Mouse (Mus musculus): Measurements from ENCODE around the gene Ncl. TPM values are rescaled to one million over a fixed set of nuclear protein-coding genes. Genes with fewer than 3 reads are reported as not detected.
A peak's percentile ranks its signal among the peaks of the same experiment; 100 is the strongest.

Ncl gene
- polyA plus RNA-seq, 1 experiment from 2014 or later: 139 TPM

- H3K4me2 ChIP-seq (replicated peaks; ENCODE audit: low read depth, low read length): no peak overlapping the region
- ATAC-seq (no peak), DNase-seq (ENCODE audit: low spot score) (no peak)
- no peak for TF ChIP-seq EP300 (IDR thresholded peaks at IDR 0.05)
- TF ChIP-seq CTCF (IDR thresholded peaks at IDR 0.05): no peak
- H3K9me3 ChIP-seq (ENCODE audit: low read length): no peaks in the 10 kb centered on the region
- H3K4me1 ChIP-seq (ENCODE audit: insufficient read depth, low read depth, low read length): no peaks in the 10 kb centered on the region
- 84% methylated on average over 2 of the region's 3 CpGs for WGBS
- no peak overlapping the region for H3K9ac ChIP-seq (replicated peaks; ENCODE audit: low read depth)
- no peak overlapping the region for H3K27ac ChIP-seq (ENCODE audit: low read length)
- no peaks in the 10 kb centered on the region for H3K36me3 ChIP-seq (ENCODE audit: insufficient read depth, low read length)
- no peak overlapping the region for H3K4me3 ChIP-seq (ENCODE audit: low read depth, low read length)
- H3K27me3 ChIP-seq (replicated peaks; ENCODE audit: insufficient read depth, low read length): no peaks in the 10 kb centered on the region
Observed at GRCm38 (mm10) chr1:86399322-86399721, 40.1 kb upstream of the Ncl start.

- Histone ChIP-seq H3K9ac (replicated peaks; ENCODE audit: low read depth) (no peak overlapping the region), H3K27me3 (replicated peaks; ENCODE audit: insufficient read depth, low read length) (no peaks in the 10 kb centered on the region), H3K4me1 (ENCODE audit: insufficient read depth, low read depth, low read length) (no peaks in the 10 kb centered on the region), H3K36me3 (ENCODE audit: insufficient read depth, low read length) (no peaks in the 10 kb centered on the region), H3K9me3 (ENCODE audit: low read length) (no peaks in the 10 kb centered on the region), H3K4me3 (ENCODE audit: low read depth, low read length) (no peak overlapping the region), H3K4me2 (replicated peaks; ENCODE audit: low read depth, low read length) (no peak overlapping the region), H3K27ac (ENCODE audit: low read length) (0 out of 2 replicates have a peak overlapping the region, but pooled peaks have one; percentile 3)
- no peak for TF ChIP-seq EP300 (IDR thresholded peaks at IDR 0.05)
- TF ChIP-seq CTCF (IDR thresholded peaks at IDR 0.05): no peak
- 20% methylated on average over 7 of the region's 7 CpGs for WGBS
- ATAC-seq (peak; percentile 66), DNase-seq (ENCODE audit: low spot score) (peak; percentile 59)
Observed at GRCm38 (mm10) chr1:86398222-86398621, 39.0 kb upstream of the Ncl start.

- H3K9ac ChIP-seq (replicated peaks; ENCODE audit: low read depth): no peak overlapping the region
- H3K27me3 ChIP-seq (replicated peaks; ENCODE audit: insufficient read depth, low read length): no peaks in the 10 kb centered on the region
- H3K4me1 ChIP-seq (ENCODE audit: insufficient read depth, low read depth, low read length): no peaks in the 10 kb centered on the region
- no peak overlapping the region for H3K4me2 ChIP-seq (replicated peaks; ENCODE audit: low read depth, low read length)
- ATAC-seq (peak; percentile 35; the same call in 1 of the 2 replicates), DNase-seq (ENCODE audit: low spot score) (peak; percentile 48)
- no peak overlapping the region for H3K4me3 ChIP-seq (ENCODE audit: low read depth, low read length)
- no peak for TF ChIP-seq CTCF (IDR thresholded peaks at IDR 0.05)
- no peak for TF ChIP-seq EP300 (IDR thresholded peaks at IDR 0.05)
- H3K9me3 ChIP-seq (ENCODE audit: low read length): no peaks in the 10 kb centered on the region
- H3K36me3 ChIP-seq (ENCODE audit: insufficient read depth, low read length): no peaks in the 10 kb centered on the region
- H3K27ac ChIP-seq (ENCODE audit: low read length): peak overlapping the region; percentile 3; the same call in 1 of the 2 replicates
- WGBS: 42% methylated on average over 8 of the region's 8 CpGs
Observed at GRCm38 (mm10) chr1:86397621-86398020, 38.4 kb upstream of the Ncl start.

GRCm38 (mm10) chr1:86395897-86396296, 36.7 kb upstream of the Ncl start:
- Histone ChIP-seq H3K4me2 (replicated peaks; ENCODE audit: low read depth, low read length) (no peak overlapping the region), H3K9ac (replicated peaks; ENCODE audit: low read depth) (no peak overlapping the region), H3K36me3 (ENCODE audit: insufficient read depth, low read length) (no peaks in the 10 kb centered on the region), H3K27me3 (replicated peaks; ENCODE audit: insufficient read depth, low read length) (no peaks in the 10 kb centered on the region), H3K4me3 (ENCODE audit: low read depth, low read length) (no peak overlapping the region), H3K27ac (ENCODE audit: low read length) (no peak overlapping the region), H3K9me3 (ENCODE audit: low read length) (no peaks in the 10 kb centered on the region), H3K4me1 (ENCODE audit: insufficient read depth, low read depth, low read length) (no peaks in the 10 kb centered on the region)
- ATAC-seq: no peak
- DNase-seq (ENCODE audit: low spot score): no peak
- 70% methylated on average over 7 of the region's 7 CpGs for WGBS
- TF ChIP-seq EP300 (IDR thresholded peaks at IDR 0.05) (no peak), CTCF (IDR thresholded peaks at IDR 0.05) (peak; percentile 38)

GRCm38 (mm10) chr1:86394246-86394645, 35.0 kb upstream of the Ncl start:
- H3K27me3 ChIP-seq (replicated peaks; ENCODE audit: insufficient read depth, low read length): no peaks in the 10 kb centered on the region
- H3K4me1 ChIP-seq (ENCODE audit: insufficient read depth, low read depth, low read length): no peaks in the 10 kb centered on the region
- no peak overlapping the region for H3K4me2 ChIP-seq (replicated peaks; ENCODE audit: low read depth, low read length)
- no peaks in the 10 kb centered on the region for H3K36me3 ChIP-seq (ENCODE audit: insufficient read depth, low read length)
- no peak for ATAC-seq
- no peak overlapping the region for H3K4me3 ChIP-seq (ENCODE audit: low read depth, low read length)
- H3K9ac ChIP-seq (replicated peaks; ENCODE audit: low read depth): no peak overlapping the region
- 60% methylated on average over 3 of the region's 3 CpGs for WGBS
- no peak overlapping the region for H3K27ac ChIP-seq (ENCODE audit: low read length)
- TF ChIP-seq CTCF (IDR thresholded peaks at IDR 0.05): no peak
- TF ChIP-seq EP300 (IDR thresholded peaks at IDR 0.05): no peak
- H3K9me3 ChIP-seq (ENCODE audit: low read length): no peaks in the 10 kb centered on the region
- no peak for DNase-seq (ENCODE audit: low spot score)

GRCm38 (mm10) chr1:86393219-86393618, 34.0 kb upstream of the Ncl start:
- no peaks in the 10 kb centered on the region for H3K36me3 ChIP-seq (ENCODE audit: insufficient read depth, low read length)
- DNase-seq (ENCODE audit: low spot score): no peak
- WGBS: 64% methylated on average over 3 of the region's 3 CpGs
- no peak overlapping the region for H3K4me3 ChIP-seq (ENCODE audit: low read depth, low read length)
- no peaks in the 10 kb centered on the region for H3K9me3 ChIP-seq (ENCODE audit: low read length)
- H3K4me2 ChIP-seq (replicated peaks; ENCODE audit: low read depth, low read length): no peak overlapping the region
- no peak overlapping the region for H3K9ac ChIP-seq (replicated peaks; ENCODE audit: low read depth)
- 0 out of 2 replicates have a peak, but pooled peaks cover 3% of the 10 kb centered on the region for H3K27me3 ChIP-seq (replicated peaks; ENCODE audit: insufficient read depth, low read length)
- H3K27ac ChIP-seq (ENCODE audit: low read length): no peak overlapping the region
- no peaks in the 10 kb centered on the region for H3K4me1 ChIP-seq (ENCODE audit: insufficient read depth, low read depth, low read length)
- no peak for ATAC-seq
- TF ChIP-seq CTCF (IDR thresholded peaks at IDR 0.05): no peak
- TF ChIP-seq EP300 (IDR thresholded peaks at IDR 0.05): no peak

GRCm38 (mm10) chr1:86391425-86391824, 32.2 kb upstream of the Ncl start:
- Histone ChIP-seq H3K9me3 (ENCODE audit: low read length) (no peaks in the 10 kb centered on the region), H3K27me3 (replicated peaks; ENCODE audit: insufficient read depth, low read length) (0 out of 2 replicates have a peak, but pooled peaks cover 3% of the 10 kb centered on the region), H3K9ac (replicated peaks; ENCODE audit: low read depth) (no peak overlapping the region), H3K4me1 (ENCODE audit: insufficient read depth, low read depth, low read length) (no peaks in the 10 kb centered on the region), H3K4me2 (replicated peaks; ENCODE audit: low read depth, low read length) (no peak overlapping the region), H3K27ac (ENCODE audit: low read length) (no peak overlapping the region), H3K36me3 (ENCODE audit: insufficient read depth, low read length) (no peaks in the 10 kb centered on the region), H3K4me3 (ENCODE audit: low read depth, low read length) (no peak overlapping the region)
- TF ChIP-seq CTCF (IDR thresholded peaks at IDR 0.05) (no peak), EP300 (IDR thresholded peaks at IDR 0.05) (no peak)
- ATAC-seq: no peak
- 65% methylated on average over 2 of the region's 2 CpGs for WGBS
- no peak for DNase-seq (ENCODE audit: low spot score)
